Mouse (Mus musculus): ENCODE results near the gene Tfrc.

DNA sequence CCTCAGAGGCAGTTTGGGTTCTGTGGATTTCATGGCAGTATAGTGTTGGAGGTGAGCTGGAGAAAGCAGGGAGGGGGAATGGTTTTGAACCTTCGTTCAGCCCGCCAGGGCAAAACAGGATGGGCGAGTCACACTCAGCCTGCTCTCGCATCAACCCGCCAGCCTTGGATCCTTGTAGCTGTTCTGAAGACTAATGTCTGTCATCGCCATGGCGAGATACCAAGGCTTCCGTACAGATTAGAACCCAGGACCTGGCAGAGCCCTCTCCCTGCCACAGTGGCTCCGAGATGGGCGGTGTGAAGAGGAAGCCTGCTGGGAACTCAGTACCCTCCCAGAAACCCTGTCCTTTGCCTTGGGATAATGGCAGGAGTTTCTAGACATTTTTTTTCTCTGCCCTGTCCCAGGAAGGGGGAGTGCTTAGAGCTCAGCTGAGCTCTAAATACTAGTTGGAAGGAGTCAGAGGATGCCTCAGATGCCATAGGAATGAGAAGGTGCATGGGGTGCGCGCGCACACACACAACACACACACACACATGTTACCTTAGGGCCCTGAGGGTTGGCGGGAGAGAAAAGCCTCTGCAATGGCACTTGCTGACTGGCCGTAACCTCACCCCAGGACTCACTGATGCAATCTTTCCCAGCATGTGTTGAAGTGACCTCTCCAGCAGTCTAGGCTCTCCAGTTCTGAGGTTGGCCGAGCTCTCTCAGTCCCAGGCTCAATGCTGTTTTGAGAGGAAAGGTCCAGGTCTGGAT lies 49.0 kb downstream of the Tfrc start:
- TF ChIP-seq EP300 (IDR thresholded peaks at IDR 0.05) (peak; percentile 36; the same call in 1 of the 2 replicates), CTCF (IDR thresholded peaks at IDR 0.05) (no peak)
